Mouse (Mus musculus) hindbrain, embryonic 15.5 days (tissue): ENCODE data around the gene Nedd8. TPM values are rescaled to one million over a fixed set of nuclear protein-coding genes. Genes with fewer than 3 reads are reported as not detected.

Experiments used
- polyA plus RNA-seq: library from polyadenylated mRNA; unstranded; fragments of >200 nt; fragmentation: Nextera tagmentation; extraction: Ambion mirVana; gene quantifications from 2 replicates; pipeline ENCODE4 v1.2.1, GENCODE M21; 2015

Nedd8 gene
- polyA plus RNA-seq, 1 experiment from 2014 or later, result 554 TPM

Other genes with a start within 250 kb of the Nedd8 start
- gene Dhrs4, start 193.4 kb downstream of the Nedd8 start, polyA plus RNA-seq, result 25.2 and 26.3 TPM in 2 replicates
- gene Carmil3, start 181.5 kb downstream of the Nedd8 start, polyA plus RNA-seq, result 26.3 and 30.5 TPM in 2 replicates
- gene Cpne6, start 161.7 kb downstream of the Nedd8 start, polyA plus RNA-seq, result 6.4 and 9.9 TPM in 2 replicates
- gene Nrl, start 147.1 kb downstream of the Nedd8 start, polyA plus RNA-seq, result 0.10 and 0.22 TPM in 2 replicates
- gene Pck2, start 131.9 kb downstream of the Nedd8 start, polyA plus RNA-seq, result 28.6 and 29.4 TPM in 2 replicates
- 111 and 114 TPM in 2 replicates for gene Dcaf11, start 112.1 kb downstream of the Nedd8 start, polyA plus RNA-seq
- 1.0 and 1.1 TPM in 2 replicates for gene A730061H03Rik, start 111.7 kb downstream of the Nedd8 start, polyA plus RNA-seq
- gene Fitm1, start 96.5 kb downstream of the Nedd8 start, polyA plus RNA-seq, result 0.17 and 0.41 TPM in 2 replicates
- gene Psme1, start 94.0 kb downstream of the Nedd8 start, polyA plus RNA-seq, result 221 and 222 TPM in 2 replicates
- gene Emc9, start 86.8 kb downstream of the Nedd8 start, polyA plus RNA-seq, result 42.0 and 48.9 TPM in 2 replicates
- 178 and 204 TPM in 2 replicates for gene Psme2, start 81.0 kb downstream of the Nedd8 start, polyA plus RNA-seq
- 20.1 and 25.7 TPM in 2 replicates for gene Rnf31, start 80.4 kb downstream of the Nedd8 start, polyA plus RNA-seq
- gene Irf9, start 68.6 kb downstream of the Nedd8 start, polyA plus RNA-seq, result 9.7 and 10.2 TPM in 2 replicates
- gene Rec8, start 54.1 kb downstream of the Nedd8 start, polyA plus RNA-seq, result 14.6 and 17.8 TPM in 2 replicates
- 119 and 126 TPM in 2 replicates for gene Ipo4, start 36.2 kb downstream of the Nedd8 start, polyA plus RNA-seq
- gene Gm49378, start 34.2 kb downstream of the Nedd8 start, polyA plus RNA-seq, result 0.93 and 2.3 TPM in 2 replicates
- 63.4 and 64.6 TPM in 2 replicates for gene Tm9sf1, start 28.3 kb downstream of the Nedd8 start, polyA plus RNA-seq
- gene Tssk4, start 21.9 kb downstream of the Nedd8 start, polyA plus RNA-seq, result 0.30 and 0.40 TPM in 2 replicates
- 74.3 and 74.7 TPM in 2 replicates for gene Mdp1, start 11.6 kb downstream of the Nedd8 start, polyA plus RNA-seq
- 45.7 TPM in 2 replicates for gene Gmpr2, start 183 bp downstream of the Nedd8 start, polyA plus RNA-seq
- gene Tinf2, start 9.7 kb upstream of the Nedd8 start, polyA plus RNA-seq, result 24.9 and 27.0 TPM in 2 replicates
- gene Tgm1, start 41.8 kb upstream of the Nedd8 start, polyA plus RNA-seq, result 0.31 and 0.60 TPM in 2 replicates
- gene Rabggta, start 50.1 kb upstream of the Nedd8 start, polyA plus RNA-seq, result 58.9 and 60.6 TPM in 2 replicates
- 75.6 and 81.8 TPM in 2 replicates for gene Dhrs1, start 73.6 kb upstream of the Nedd8 start, polyA plus RNA-seq
- 29.4 and 29.8 TPM in 2 replicates for gene Nop9, start 73.6 kb upstream of the Nedd8 start, polyA plus RNA-seq
- 0.26 and 0.39 TPM in 2 replicates for gene Cideb, start 86.3 kb upstream of the Nedd8 start, polyA plus RNA-seq
- gene Ltb4r2, start 89.3 kb upstream of the Nedd8 start, polyA plus RNA-seq, result 0.54 and 0.84 TPM in 2 replicates
- 0.91 and 0.93 TPM in 2 replicates for gene Ltb4r1, start 93.8 kb upstream of the Nedd8 start, polyA plus RNA-seq
- 4.0 and 5.0 TPM in 2 replicates for gene Adcy4, start 112.0 kb upstream of the Nedd8 start, polyA plus RNA-seq
- 1.6 and 2.0 TPM in 2 replicates for gene Ripk3, start 116.7 kb upstream of the Nedd8 start, polyA plus RNA-seq
- gene Nfatc4, start 151.0 kb upstream of the Nedd8 start, polyA plus RNA-seq, result 10.3 and 10.9 TPM in 2 replicates
- gene Nynrin, start 181.9 kb upstream of the Nedd8 start, polyA plus RNA-seq, result 11.2 and 11.8 TPM in 2 replicates
- gene Cbln3, start 212.3 kb upstream of the Nedd8 start, polyA plus RNA-seq, result 0.51 and 0.52 TPM in 2 replicates
- 10.7 and 10.9 TPM in 2 replicates for gene Khnyn, start 212.8 kb upstream of the Nedd8 start, polyA plus RNA-seq
- gene Sdr39u1, start 228.2 kb upstream of the Nedd8 start, polyA plus RNA-seq, result 148 and 159 TPM in 2 replicates